Mouse (Mus musculus) forebrain, embryonic 15.5 days (tissue): Measurements from ENCODE around the gene Rapgef2. TPM values are rescaled to one million over a fixed set of nuclear protein-coding genes. Genes with fewer than 3 reads are reported as not detected.
"Not testable (repeated sequence)": the region's sequence is repeated elsewhere in the genome, so short reads cannot be mapped to it uniquely, and the experiment has no call there.

ENCODE experiments used
- ATAC-seq: fragments of 200-750 bp; cut with Nextera tagmentation; replicated peaks from 2 replicates; pipeline ENCODE4 v1.8.0; 2017; ENCODE audit warnings: mild to moderate bottlenecking, moderate TSS enrichment, moderate library complexity
- H3K27ac ChIP-seq: fragments of 300-500 bp; sonication (generic); replicated peaks from 2 replicates; pipeline ENCODE4 v1.5.1; 2015; ENCODE audit warnings: mild to moderate bottlenecking, inconsistent platforms
- H3K27me3 ChIP-seq: fragments of 300-500 bp; sonication (generic); 2 replicates; pipeline ENCODE4 v1.6.1; 2015; ENCODE audit warnings: inconsistent platforms
- H3K36me3 ChIP-seq: fragments of 300-500 bp; sonication (generic); 2 replicates; pipeline ENCODE4 v1.6.1; 2015; ENCODE audit warnings: mild to moderate bottlenecking, inconsistent platforms
- H3K4me1 ChIP-seq: fragments of 300-500 bp; sonication (generic); 2 replicates; pipeline ENCODE4 v1.6.1; 2015; ENCODE audit warnings: inconsistent platforms
- H3K4me2 ChIP-seq: fragments of 300-500 bp; sonication (generic); replicated peaks from 2 replicates; pipeline ENCODE4 v1.6.1; 2015; ENCODE audit warnings: mild to moderate bottlenecking, inconsistent platforms
- H3K4me3 ChIP-seq: fragments of 300-500 bp; sonication (generic); 2 replicates; pipeline ENCODE4 v1.5.1; 2015; ENCODE audit warnings: mild to moderate bottlenecking, inconsistent platforms
- H3K9ac ChIP-seq: fragments of 300-500 bp; sonication (generic); replicated peaks from 2 replicates; pipeline ENCODE4 v1.6.1; 2015; ENCODE audit warnings: mild to moderate bottlenecking, inconsistent platforms
- H3K9me3 ChIP-seq: fragments of 300-500 bp; sonication (generic); 2 replicates; pipeline ENCODE4 v1.6.1; 2016; ENCODE audit warnings: inconsistent platforms
- WGBS: fragments of 180-500 bp; shearing (Covaris S2); methylation state at CpG from one replicate; pipeline ENCODE4 v1.1.7; 2015; ENCODE audit warnings: mixed read lengths; 5-methylcytosine and 5-hydroxymethylcytosine counted together
- polyA plus RNA-seq: library from polyadenylated mRNA; unstranded; fragments of >200 nt; fragmentation: Nextera tagmentation; extraction: Ambion mirVana; gene quantifications from 2 replicates; pipeline ENCODE4 v1.2.1, GENCODE M21; 2015

The Rapgef2 gene
- polyA plus RNA-seq, 1 experiment from 2014 or later = 11.8 TPM

DNA sequence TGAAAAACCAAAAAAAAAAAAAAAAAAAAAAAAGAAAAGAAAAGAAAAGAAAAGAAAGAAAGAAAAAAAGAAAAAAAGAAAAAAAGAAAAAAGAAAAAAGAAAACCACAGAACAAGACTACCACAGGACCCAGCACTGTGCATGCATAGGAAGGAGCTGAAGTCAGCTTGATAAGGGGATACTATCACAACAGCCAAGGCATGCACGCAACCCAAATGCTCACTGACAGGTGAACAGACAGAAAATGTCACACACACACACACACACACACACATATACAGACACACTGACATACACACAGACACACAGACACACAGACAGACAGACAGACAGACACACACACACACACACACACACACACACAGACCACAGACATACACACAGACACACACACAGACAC is 59.5 kb downstream of the Rapgef2 start:
- not testable (repeated sequence) for H3K4me3 ChIP-seq, ATAC-seq, H3K9ac ChIP-seq, H3K27me3 ChIP-seq, H3K4me2 ChIP-seq, H3K36me3 ChIP-seq, H3K9me3 ChIP-seq, H3K27ac ChIP-seq
- WGBS = 100% methylated on average over 1 of the region's 1 CpGs
- peaks cover 25% of the 10 kb centered on the region for H3K4me1 ChIP-seq

DNA sequence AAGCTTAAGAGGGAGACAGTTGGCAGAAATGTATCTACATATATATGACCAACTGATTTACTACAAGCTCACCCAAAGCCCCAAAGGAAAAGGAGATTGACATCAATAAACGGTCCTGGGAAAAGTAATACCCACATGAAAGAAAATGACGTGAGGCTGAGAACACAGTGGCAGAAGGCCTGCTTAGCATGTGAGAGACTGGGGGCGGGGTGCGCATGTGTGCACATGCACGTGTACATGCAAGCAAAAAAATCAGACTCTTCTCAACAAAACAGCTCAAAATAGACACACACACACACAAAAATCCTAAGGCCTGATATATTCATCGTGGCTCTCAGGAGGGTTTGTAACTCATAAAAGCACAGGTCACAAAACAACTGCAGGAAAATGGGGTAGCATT is 60.4 kb downstream of the Rapgef2 start:
- Histone ChIP-seq H3K4me2 (no peak overlapping the region), H3K36me3 (no peaks in the 10 kb centered on the region), H3K27me3 (no peaks in the 10 kb centered on the region), H3K9me3 (no peaks in the 10 kb centered on the region), H3K4me3 (no peak overlapping the region), H3K9ac (no peak overlapping the region), H3K4me1 (peaks cover 33% of the 10 kb centered on the region), H3K27ac (peak overlapping the region; percentile 31; the same call in 1 of the 2 replicates)
- no peak for ATAC-seq
- 71% methylated on average over 6 of the region's 6 CpGs for whole genome bisulfite sequencing

DNA sequence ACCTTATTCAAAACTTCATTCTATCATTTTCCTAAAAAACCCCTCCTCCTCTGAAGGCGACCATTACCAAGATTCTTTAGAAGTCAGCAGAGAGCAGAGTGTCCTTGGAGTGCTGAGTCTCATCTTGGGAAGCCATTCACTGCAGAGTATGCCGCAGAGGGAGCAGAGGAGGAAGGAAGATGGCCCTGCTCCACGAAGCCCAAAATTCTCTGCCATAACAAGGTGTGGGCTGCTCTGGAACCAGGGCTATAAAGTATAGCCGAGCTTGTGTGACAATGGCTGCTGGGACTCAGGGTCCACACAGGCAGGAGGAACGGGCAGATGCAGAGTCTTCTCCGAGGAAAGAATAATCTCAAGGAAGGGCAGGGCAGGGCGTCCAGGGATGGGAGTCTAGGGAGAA is 62.0 kb downstream of the Rapgef2 start:
- WGBS = 77% methylated on average over 7 of the region's 7 CpGs
- H3K9ac ChIP-seq = no peak overlapping the region

DNA sequence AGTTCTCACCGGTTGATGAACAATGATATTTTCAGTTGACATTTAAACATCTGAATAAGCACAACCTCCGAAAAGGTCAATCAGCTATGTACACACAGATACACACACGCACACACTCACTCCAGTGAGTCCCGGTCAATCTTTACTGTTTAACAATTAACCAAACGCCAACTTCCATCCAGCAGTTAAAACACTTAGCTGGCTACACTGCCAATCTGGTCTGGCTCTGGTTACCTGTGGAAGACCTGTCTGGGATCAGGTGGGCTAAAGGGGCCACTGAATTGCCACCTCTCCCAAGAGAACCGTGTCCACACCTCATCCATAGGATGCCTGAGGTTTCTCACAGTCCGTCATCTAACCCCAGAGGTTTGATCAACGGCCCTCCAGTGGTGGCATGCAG is 63.0 kb downstream of the Rapgef2 start:
- Histone ChIP-seq H3K4me3 (no peak overlapping the region), H3K4me1 (peaks cover 38% of the 10 kb centered on the region), H3K27ac (no peak overlapping the region), H3K9me3 (no peaks in the 10 kb centered on the region), H3K36me3 (no peaks in the 10 kb centered on the region), H3K9ac (no peak overlapping the region), H3K27me3 (no peaks in the 10 kb centered on the region), H3K4me2 (no peak overlapping the region)
- 63% methylated on average over 8 of the region's 8 CpGs for WGBS
- no peak for ATAC-seq

More for the DNA sequence above, 62.0 kb downstream of the Rapgef2 start:
- Histone ChIP-seq H3K9me3 (no peaks in the 10 kb centered on the region), H3K4me1 (peaks cover 36% of the 10 kb centered on the region), H3K4me3 (no peak overlapping the region), H3K4me2 (no peak overlapping the region), H3K36me3 (no peaks in the 10 kb centered on the region), H3K27me3 (no peaks in the 10 kb centered on the region), H3K27ac (no peak overlapping the region)
- ATAC-seq = no peak

DNA sequence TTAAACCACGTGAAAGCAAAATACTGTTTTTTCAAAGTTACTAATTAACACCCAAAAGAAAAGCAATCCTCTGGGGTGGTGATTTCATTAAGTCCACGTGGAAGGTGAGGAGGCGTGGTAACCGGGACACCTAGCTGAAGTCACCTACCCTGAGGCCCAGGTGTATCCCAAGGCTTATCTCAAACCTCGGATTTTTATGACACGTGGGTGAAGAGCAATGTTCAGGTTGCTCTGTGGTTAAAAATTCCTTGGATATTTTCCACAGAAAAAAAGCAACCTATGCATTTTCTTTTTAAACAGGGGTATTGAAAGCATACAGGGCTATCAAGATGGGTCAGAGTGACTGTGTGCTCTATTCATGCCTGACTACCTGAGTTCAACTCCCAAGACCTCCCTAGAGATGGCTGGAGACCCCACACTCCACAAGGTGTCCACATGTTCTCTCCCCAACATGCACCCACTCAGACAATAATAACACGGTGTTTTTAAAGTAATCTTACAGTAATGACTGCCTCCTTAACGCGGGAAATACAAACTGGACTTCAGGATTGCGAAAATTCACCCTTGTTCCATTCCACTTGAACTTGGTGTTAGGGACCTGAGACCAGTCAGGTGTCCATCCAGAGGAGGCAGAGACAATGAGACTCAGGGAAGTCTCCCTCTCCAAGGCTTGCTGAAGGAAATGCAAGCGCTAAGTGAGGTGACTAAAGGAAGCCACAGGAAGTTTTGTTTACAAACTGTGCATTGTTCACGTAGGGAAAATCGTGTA is 63.9 kb downstream of the Rapgef2 start:
- no peak overlapping the region for H3K4me2 ChIP-seq
- no peaks in the 10 kb centered on the region for H3K9me3 ChIP-seq
- H3K4me1 ChIP-seq = peaks cover 39% of the 10 kb centered on the region
- H3K9ac ChIP-seq = no peak overlapping the region
- 57% methylated on average over 13 of the region's 13 CpGs for WGBS
- no peak; the same call in 1 of the 2 replicates for ATAC-seq
- no peak overlapping the region for H3K27ac ChIP-seq
- no peaks in the 10 kb centered on the region for H3K36me3 ChIP-seq
- no peak overlapping the region for H3K4me3 ChIP-seq
- H3K27me3 ChIP-seq = no peaks in the 10 kb centered on the region

DNA sequence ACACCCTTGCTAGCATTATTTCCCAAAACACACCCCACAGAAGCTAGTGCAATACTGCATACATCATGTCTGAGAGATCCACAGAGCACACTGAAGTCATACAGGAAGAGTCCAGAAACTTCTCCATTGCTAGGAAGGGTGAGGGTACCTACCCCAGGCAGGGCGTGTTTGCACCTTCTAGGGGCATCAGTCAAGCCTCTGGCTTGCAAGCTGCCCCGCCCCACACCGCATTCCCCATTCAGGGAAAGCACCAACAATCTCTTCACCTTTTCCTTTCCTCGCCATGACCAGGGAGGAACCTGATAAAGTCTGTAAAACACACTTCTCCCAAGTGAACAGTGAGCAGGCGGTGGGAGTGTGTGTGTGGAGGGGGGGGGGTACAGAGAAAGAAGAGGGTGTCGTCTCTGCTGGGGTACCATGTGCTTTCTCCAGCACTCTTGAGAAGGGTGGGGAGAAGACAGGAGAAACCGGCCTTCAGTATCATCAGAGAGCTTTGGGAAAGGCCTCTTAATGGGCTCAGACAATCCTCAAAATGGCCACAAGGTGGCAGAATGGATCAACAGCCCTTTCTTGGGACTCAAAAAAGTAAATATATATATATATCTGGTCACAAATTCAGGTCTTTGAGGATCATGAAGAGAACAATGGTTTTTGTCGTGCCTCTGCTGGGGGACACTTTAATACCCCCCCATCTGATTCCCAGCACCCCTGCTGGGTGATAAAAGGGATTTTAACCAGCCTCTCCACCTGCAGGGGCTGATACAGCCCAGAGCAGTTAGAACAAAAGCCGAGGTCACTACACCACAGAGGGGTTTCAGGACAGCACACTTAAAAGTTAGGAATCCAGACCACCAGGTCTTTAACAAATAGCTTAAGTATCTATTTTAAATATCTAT is 64.8 kb downstream of the Rapgef2 start:
- Histone ChIP-seq H3K9ac (no peak overlapping the region), H3K27me3 (no peaks in the 10 kb centered on the region), H3K9me3 (no peaks in the 10 kb centered on the region), H3K4me2 (no peak overlapping the region), H3K4me1 (peaks cover 43% of the 10 kb centered on the region), H3K36me3 (no peaks in the 10 kb centered on the region), H3K4me3 (no peak overlapping the region), H3K27ac (no peak overlapping the region)
- peak; percentile 65 for ATAC-seq
- WGBS = 38% methylated on average over 9 of the region's 9 CpGs

DNA sequence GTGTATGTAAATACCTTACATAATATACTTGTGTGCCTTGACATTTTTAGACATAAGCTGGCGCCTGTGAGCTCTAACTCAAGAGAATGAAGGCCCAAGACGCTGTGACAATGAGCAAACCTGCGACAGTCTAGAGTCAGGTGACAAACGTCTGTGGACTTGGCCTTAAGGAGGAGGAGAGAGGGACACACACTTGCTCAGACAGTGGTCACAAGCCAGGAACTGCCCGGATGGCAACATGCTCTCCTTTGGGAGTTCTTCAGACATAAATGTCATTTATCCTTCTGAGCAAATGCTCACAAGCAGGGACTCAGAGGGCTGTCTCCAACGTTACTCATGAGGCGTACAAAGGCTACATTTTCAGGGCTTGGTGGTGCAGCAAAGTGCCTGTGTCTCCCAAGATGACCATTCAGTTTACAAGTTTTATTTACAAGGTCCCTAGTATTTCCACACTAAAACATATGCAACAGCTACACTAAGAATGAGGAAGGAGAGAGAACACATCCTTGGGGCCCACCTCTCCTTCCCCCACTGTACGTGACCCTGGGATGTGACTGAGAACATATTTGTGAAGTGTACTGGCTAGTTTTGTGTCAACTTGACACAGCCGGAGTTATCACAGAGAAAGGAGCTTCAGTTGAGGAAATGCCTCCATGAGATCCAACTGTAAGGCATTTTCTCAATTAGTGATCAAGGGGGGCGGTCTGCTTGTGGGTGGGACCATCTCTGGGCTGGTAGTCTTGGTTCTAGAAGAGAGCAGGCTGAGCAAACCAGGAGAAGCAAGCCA is 67.0 kb downstream of the Rapgef2 start:
- Histone ChIP-seq H3K27ac (0 out of 2 replicates have a peak overlapping the region, but pooled peaks have one; percentile 23), H3K27me3 (no peaks in the 10 kb centered on the region), H3K4me2 (no peak overlapping the region), H3K36me3 (no peaks in the 10 kb centered on the region), H3K4me3 (no peak overlapping the region), H3K9me3 (no peaks in the 10 kb centered on the region), H3K9ac (0 out of 2 replicates have a peak overlapping the region, but pooled peaks have one; percentile 10), H3K4me1 (peaks cover 35% of the 10 kb centered on the region)
- WGBS = 39% methylated on average over 10 of the region's 10 CpGs
- no peak for ATAC-seq

DNA sequence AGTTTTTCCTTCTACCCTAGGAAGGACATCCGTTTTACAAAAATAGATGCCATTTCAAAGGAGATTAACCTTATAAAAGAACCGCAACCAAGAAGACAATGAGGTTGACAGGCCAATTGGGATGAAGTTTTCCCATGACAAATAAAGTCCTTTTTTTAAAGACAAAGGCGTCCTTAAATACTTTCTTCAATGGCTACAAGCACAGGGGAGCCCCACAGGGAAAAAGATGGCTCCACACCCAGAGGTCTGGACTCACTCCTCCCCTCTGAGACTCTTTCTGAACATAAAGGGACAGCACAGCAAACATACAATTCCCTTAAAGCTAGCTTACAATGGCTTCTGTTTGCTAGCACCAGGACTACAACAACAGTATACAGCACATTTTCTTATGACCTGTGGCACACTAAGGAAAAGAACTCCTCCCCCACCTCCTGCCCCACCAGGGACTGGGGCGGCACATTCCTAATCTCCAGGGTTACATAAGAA is 67.7 kb downstream of the Rapgef2 start:
- H3K4me3 ChIP-seq = no peak overlapping the region
- no peaks in the 10 kb centered on the region for H3K27me3 ChIP-seq
- H3K4me1 ChIP-seq = peaks cover 35% of the 10 kb centered on the region
- no peak overlapping the region for H3K27ac ChIP-seq
- H3K36me3 ChIP-seq = no peaks in the 10 kb centered on the region
- H3K9ac ChIP-seq = no peak overlapping the region
- no peak for ATAC-seq
- H3K9me3 ChIP-seq = no peaks in the 10 kb centered on the region
- 11% methylated on average over 4 of the region's 4 CpGs for WGBS
- H3K4me2 ChIP-seq = no peak overlapping the region

DNA sequence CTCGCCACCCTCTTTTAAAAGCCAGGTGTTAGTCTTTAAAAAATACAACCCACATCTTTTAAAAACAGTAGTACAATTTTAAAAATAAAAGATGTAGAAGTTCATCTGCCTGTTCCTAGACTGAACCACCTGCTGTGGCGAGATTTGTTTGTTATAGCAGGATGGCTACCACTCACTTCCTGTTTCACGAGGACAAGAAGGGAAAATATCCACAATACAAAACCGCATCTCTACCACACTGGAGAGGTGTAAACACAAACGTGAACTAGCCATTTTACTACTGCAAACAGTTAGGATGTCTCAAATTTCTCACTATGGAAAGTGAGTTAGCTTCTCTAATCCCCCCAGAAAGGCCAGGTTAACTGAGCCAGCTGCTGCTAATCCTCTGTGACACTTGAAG is 76.1 kb downstream of the Rapgef2 start:
- Histone ChIP-seq H3K36me3 (no peaks in the 10 kb centered on the region), H3K4me1 (peaks cover 2% of the 10 kb centered on the region; the same call in 1 of the 2 replicates), H3K4me3 (no peak overlapping the region), H3K27ac (no peak overlapping the region), H3K4me2 (no peak overlapping the region), H3K9ac (no peak overlapping the region), H3K9me3 (no peaks in the 10 kb centered on the region), H3K27me3 (no peaks in the 10 kb centered on the region)
- 81% methylated on average over 5 of the region's 5 CpGs for WGBS
- no peak for ATAC-seq

DNA sequence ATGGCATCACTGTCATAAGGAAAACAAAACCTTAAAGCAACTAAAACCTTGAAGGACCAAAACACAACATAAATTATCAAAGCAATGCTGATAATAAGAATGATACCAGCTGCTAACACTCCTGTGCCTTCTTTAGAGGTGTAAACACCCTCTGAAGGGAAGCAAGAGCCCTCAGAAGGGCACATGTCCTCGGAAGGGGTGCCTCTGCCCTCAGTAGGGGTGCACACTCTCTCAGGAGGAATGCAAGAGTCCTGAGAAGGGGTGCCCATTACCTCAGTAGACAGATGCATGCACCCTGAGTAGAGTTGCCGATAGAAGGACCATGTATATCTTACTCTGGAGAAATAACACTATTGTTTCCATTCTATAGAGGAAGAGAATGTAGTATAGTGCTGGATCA is 79.1 kb downstream of the Rapgef2 start:
- no peak for ATAC-seq
- H3K4me2 ChIP-seq = no peak overlapping the region
- H3K4me1 ChIP-seq = peaks cover 17% of the 10 kb centered on the region
- H3K9me3 ChIP-seq = no peaks in the 10 kb centered on the region
- no peak overlapping the region for H3K9ac ChIP-seq
- no peak overlapping the region for H3K27ac ChIP-seq
- H3K36me3 ChIP-seq = no peaks in the 10 kb centered on the region
- WGBS = 95% methylated on average over 2 of the region's 2 CpGs
- no peaks in the 10 kb centered on the region for H3K27me3 ChIP-seq
- H3K4me3 ChIP-seq = no peak overlapping the region

DNA sequence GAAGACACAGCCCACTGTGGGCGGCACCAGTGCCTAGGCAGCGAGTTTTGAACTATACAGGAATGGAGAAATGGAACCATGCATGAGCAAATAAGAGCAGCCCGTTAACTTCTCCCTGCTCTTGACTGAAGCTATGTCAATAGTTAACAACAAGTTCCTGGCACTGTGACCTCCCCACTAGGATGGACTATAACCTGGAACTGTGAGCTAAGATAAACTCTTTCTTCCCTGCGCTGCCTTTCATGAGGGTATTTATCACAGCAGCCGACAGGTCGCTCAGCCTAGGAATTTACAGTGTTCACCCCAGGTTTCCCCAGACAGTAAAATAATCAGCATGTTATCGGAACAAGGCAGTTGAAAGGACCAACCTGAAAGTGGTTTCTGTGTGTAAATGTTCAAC is 79.8 kb downstream of the Rapgef2 start:
- H3K36me3 ChIP-seq = no peaks in the 10 kb centered on the region
- no peak for ATAC-seq
- no peaks in the 10 kb centered on the region for H3K27me3 ChIP-seq
- H3K27ac ChIP-seq = no peak overlapping the region
- no peaks in the 10 kb centered on the region for H3K9me3 ChIP-seq
- H3K4me3 ChIP-seq = no peak overlapping the region
- H3K4me2 ChIP-seq = no peak overlapping the region
- no peak overlapping the region for H3K9ac ChIP-seq
- 97% methylated on average over 7 of the region's 7 CpGs for WGBS
- peaks cover 17% of the 10 kb centered on the region for H3K4me1 ChIP-seq
